Mouse (Mus musculus): Measurements from ENCODE around the gene Agbl2. TPM values are rescaled to one million over a fixed set of nuclear protein-coding genes. Genes with fewer than 3 reads are reported as not detected.
"Not testable (repeated sequence)": the region's sequence is repeated elsewhere in the genome, so short reads cannot be mapped to it uniquely, and the experiment has no call there.

Gene Agbl2
- polyA plus RNA-seq, 1 experiment = 0.56 TPM

GRCm38 (mm10) chr2:90816144-90816543 lies 33.6 kb downstream of the Agbl2 start:
- no peaks in the 10 kb centered on the region for H3K4me1 ChIP-seq (ENCODE audit: control insufficient read depth, insufficient read depth, low read length)
- DNase-seq = no peak
- no peak for TF ChIP-seq CTCF (conservative IDR thresholded peaks at IDR 0.05; ENCODE audit: insufficient read depth, insufficient read length, low read depth, low read length)
- no peak for TF ChIP-seq POLR2A (IDR thresholded peaks at IDR 0.05; ENCODE audit: low read depth, low read length)

DNA sequence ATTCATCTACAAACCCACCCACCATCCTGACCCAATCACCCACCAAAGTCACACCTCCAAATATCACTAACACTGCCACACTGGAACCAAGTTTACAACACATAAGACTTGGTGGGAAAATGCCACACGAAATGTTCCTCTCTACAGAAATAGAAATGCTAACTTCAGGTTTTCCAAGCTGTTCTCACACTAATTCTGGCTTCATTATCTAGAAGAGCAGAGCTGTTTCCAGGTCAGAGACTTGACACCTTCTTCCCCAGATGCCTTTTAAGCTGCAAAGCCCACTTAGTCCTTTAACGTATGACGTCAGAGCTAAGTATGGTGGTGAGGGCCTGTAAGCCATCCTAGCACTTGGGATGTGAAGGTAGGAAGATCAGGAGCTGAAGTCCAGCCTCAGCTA lies 36.2 kb downstream of the Agbl2 start:
- H3K36me3 ChIP-seq (ENCODE audit: control insufficient read depth, insufficient read depth, low read length) = no peaks in the 10 kb centered on the region
- H3K4me1 ChIP-seq (ENCODE audit: control insufficient read depth, insufficient read depth, low read length) = no peaks in the 10 kb centered on the region
- no peak for DNase-seq
- H3K27me3 ChIP-seq (replicated peaks; ENCODE audit: control insufficient read depth, insufficient read depth, low read length) = no peaks in the 10 kb centered on the region; the same call in 1 of the 2 replicates
- no peak for TF ChIP-seq CTCF (conservative IDR thresholded peaks at IDR 0.05; ENCODE audit: insufficient read depth, insufficient read length, low read depth, low read length)
- no peak for TF ChIP-seq POLR2A (IDR thresholded peaks at IDR 0.05; ENCODE audit: low read depth, low read length)
- no peak overlapping the region for H3K27ac ChIP-seq (ENCODE audit: insufficient read depth, low read depth, low read length)
- no peak overlapping the region for H3K4me3 ChIP-seq (ENCODE audit: insufficient read depth, low read depth, low read length)
- WGBS = 85% methylated on average over 3 of the region's 3 CpGs

More at GRCm38 (mm10) chr2:90816144-90816543, 33.6 kb downstream of the Agbl2 start:
- 79% methylated on average over 4 of the region's 4 CpGs for WGBS
- Histone ChIP-seq H3K4me3 (ENCODE audit: insufficient read depth, low read depth, low read length) (no peak overlapping the region), H3K36me3 (ENCODE audit: control insufficient read depth, insufficient read depth, low read length) (no peaks in the 10 kb centered on the region), H3K27me3 (replicated peaks; ENCODE audit: control insufficient read depth, insufficient read depth, low read length) (no peaks in the 10 kb centered on the region; the same call in 1 of the 2 replicates), H3K27ac (ENCODE audit: insufficient read depth, low read depth, low read length) (no peak overlapping the region)

- WGBS = 85% methylated on average over 3 of the region's 3 CpGs
- no peak for DNase-seq
- Histone ChIP-seq H3K4me1 (ENCODE audit: control insufficient read depth, insufficient read depth, low read length) (no peaks in the 10 kb centered on the region), H3K36me3 (ENCODE audit: control insufficient read depth, insufficient read depth, low read length) (no peaks in the 10 kb centered on the region), H3K27ac (ENCODE audit: insufficient read depth, low read depth, low read length) (no peak overlapping the region), H3K4me3 (ENCODE audit: insufficient read depth, low read depth, low read length) (no peak overlapping the region), H3K27me3 (replicated peaks; ENCODE audit: control insufficient read depth, insufficient read depth, low read length) (no peaks in the 10 kb centered on the region; the same call in 1 of the 2 replicates)
- TF ChIP-seq POLR2A (IDR thresholded peaks at IDR 0.05; ENCODE audit: low read depth, low read length) = no peak
- no peak for TF ChIP-seq CTCF (conservative IDR thresholded peaks at IDR 0.05; ENCODE audit: insufficient read depth, insufficient read length, low read depth, low read length)
Measured at GRCm38 (mm10) chr2:90820894-90821293, 38.4 kb downstream of the Agbl2 start.

GRCm38 (mm10) chr2:90822978-90823377 lies 40.5 kb downstream of the Agbl2 start:
- no peak for DNase-seq
- WGBS = 94% methylated on average over 2 of the region's 2 CpGs
- H3K4me1 ChIP-seq (ENCODE audit: control insufficient read depth, insufficient read depth, low read length) = no peaks in the 10 kb centered on the region
- no peak overlapping the region for H3K27ac ChIP-seq (ENCODE audit: insufficient read depth, low read depth, low read length)
- H3K27me3 ChIP-seq (replicated peaks; ENCODE audit: control insufficient read depth, insufficient read depth, low read length) = no peaks in the 10 kb centered on the region; the same call in 1 of the 2 replicates
- H3K36me3 ChIP-seq (ENCODE audit: control insufficient read depth, insufficient read depth, low read length) = no peaks in the 10 kb centered on the region
- H3K4me3 ChIP-seq (ENCODE audit: insufficient read depth, low read depth, low read length) = no peak overlapping the region
- TF ChIP-seq CTCF (conservative IDR thresholded peaks at IDR 0.05; ENCODE audit: insufficient read depth, insufficient read length, low read depth, low read length) (no peak), POLR2A (IDR thresholded peaks at IDR 0.05; ENCODE audit: low read depth, low read length) (no peak)

DNA sequence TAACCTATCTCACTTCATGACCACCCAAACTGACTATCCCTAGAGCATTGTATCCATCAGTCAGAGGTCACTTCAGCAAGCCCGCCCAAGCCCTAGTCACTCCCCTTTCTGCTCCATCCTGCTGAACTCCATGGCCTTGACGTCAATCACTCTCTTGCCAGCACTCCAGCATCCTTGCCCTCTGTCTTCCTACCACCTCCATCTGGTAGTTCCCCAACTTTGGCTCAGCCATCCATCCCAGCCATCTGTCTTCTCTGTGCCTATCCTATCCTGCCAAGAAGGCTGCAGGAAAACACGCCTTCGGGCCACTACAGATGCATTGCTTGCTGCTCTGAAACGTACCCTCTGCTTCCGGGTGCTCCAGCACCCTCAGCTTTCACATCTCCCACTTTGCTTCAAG lies 41.3 kb downstream of the Agbl2 start:
- H3K36me3 ChIP-seq (ENCODE audit: control insufficient read depth, insufficient read depth, low read length) = no peaks in the 10 kb centered on the region
- H3K4me3 ChIP-seq (ENCODE audit: insufficient read depth, low read depth, low read length) = no peak overlapping the region
- no peak for DNase-seq
- TF ChIP-seq POLR2A (IDR thresholded peaks at IDR 0.05; ENCODE audit: low read depth, low read length) (no peak), CTCF (conservative IDR thresholded peaks at IDR 0.05; ENCODE audit: insufficient read depth, insufficient read length, low read depth, low read length) (no peak)
- H3K27ac ChIP-seq (ENCODE audit: insufficient read depth, low read depth, low read length) = no peak overlapping the region
- 90% methylated on average over 6 of the region's 6 CpGs for WGBS
- no peaks in the 10 kb centered on the region for H3K27me3 ChIP-seq (replicated peaks; ENCODE audit: control insufficient read depth, insufficient read depth, low read length)
- H3K4me1 ChIP-seq (ENCODE audit: control insufficient read depth, insufficient read depth, low read length) = no peaks in the 10 kb centered on the region

DNA sequence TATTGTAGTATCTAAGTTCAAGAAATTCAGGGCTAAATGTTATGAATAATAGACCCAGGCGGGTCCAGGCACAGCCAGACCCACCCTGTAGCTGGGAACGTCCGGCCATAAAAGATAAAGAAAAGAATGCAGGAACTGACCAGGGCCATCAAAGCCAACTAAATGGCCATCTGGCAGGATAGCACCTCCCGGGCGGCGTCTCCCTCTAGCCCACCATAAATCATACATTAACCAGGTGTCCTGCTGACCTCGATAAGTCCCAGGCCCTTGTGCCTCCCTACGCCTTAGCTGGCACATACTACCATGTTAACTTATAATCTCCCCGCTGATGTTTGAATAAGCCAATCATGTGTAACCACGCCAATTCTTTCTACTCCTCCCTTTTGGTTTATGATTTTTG lies 42.0 kb downstream of the Agbl2 start:
- not testable (repeated sequence) for H3K27me3 ChIP-seq (replicated peaks; ENCODE audit: control insufficient read depth, insufficient read depth, low read length); H3K4me1 ChIP-seq (ENCODE audit: control insufficient read depth, insufficient read depth, low read length)
- WGBS = 39% methylated on average over 10 of the region's 10 CpGs

DNA sequence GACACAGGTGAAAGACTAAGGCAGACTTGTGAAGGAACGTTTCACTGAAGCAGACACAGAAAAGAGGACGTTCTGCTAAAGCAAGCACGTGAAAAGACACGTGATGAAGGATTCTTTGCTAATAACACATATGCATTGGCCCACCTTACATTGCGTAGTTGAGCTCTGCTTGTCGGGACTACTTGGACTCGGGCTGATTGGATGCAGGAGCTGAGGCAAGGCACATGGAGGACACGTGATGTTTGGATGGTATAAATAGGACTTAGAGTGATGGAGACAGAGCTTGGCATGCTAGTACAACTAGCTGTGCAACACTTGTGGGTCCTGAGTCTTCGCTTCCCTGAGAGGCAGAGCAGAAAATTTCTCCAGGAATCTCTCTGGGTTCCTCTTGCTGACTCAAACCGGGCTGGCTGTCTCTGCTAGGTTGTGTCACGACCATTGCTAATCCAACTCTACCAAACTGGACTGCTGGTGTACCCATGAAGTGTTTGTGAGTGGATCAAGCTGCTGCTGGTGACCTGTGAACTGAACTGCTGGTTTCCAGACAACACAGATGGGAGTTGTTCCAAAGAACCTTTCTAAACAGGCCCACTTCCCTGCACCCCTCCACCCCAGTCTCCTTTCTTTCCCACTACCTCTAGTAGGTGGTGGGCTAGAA lies 43.1 kb downstream of the Agbl2 start:
- no peaks in the 10 kb centered on the region for H3K27me3 ChIP-seq (replicated peaks; ENCODE audit: control insufficient read depth, insufficient read depth, low read length)
- no peak overlapping the region for H3K27ac ChIP-seq (ENCODE audit: insufficient read depth, low read depth, low read length)
- DNase-seq = no peak
- no peaks in the 10 kb centered on the region for H3K4me1 ChIP-seq (ENCODE audit: control insufficient read depth, insufficient read depth, low read length)
- 86% methylated on average over 11 of the region's 11 CpGs for WGBS
- no peak for TF ChIP-seq POLR2A (IDR thresholded peaks at IDR 0.05; ENCODE audit: low read depth, low read length)
- no peak for TF ChIP-seq CTCF (conservative IDR thresholded peaks at IDR 0.05; ENCODE audit: insufficient read depth, insufficient read length, low read depth, low read length)
- H3K36me3 ChIP-seq (ENCODE audit: control insufficient read depth, insufficient read depth, low read length) = no peaks in the 10 kb centered on the region
- no peak overlapping the region for H3K4me3 ChIP-seq (ENCODE audit: insufficient read depth, low read depth, low read length)

More for the DNA sequence above, 42.0 kb downstream of the Agbl2 start:
- H3K4me3 ChIP-seq (ENCODE audit: insufficient read depth, low read depth, low read length); DNase-seq; H3K27ac ChIP-seq (ENCODE audit: insufficient read depth, low read depth, low read length); H3K36me3 ChIP-seq (ENCODE audit: control insufficient read depth, insufficient read depth, low read length): not testable (repeated sequence)

All from kidney, adult 2 months (tissue).